Mouse (Mus musculus): ENCODE measurements around the gene Pik3r6.

Gene Pik3r6

GRCm38 (mm10) chr11:68487720-68488119 lies 15.1 kb upstream of the Pik3r6 start:
- DNase-seq (ENCODE audit: low spot score in 2 of 2) = no peak

DNA sequence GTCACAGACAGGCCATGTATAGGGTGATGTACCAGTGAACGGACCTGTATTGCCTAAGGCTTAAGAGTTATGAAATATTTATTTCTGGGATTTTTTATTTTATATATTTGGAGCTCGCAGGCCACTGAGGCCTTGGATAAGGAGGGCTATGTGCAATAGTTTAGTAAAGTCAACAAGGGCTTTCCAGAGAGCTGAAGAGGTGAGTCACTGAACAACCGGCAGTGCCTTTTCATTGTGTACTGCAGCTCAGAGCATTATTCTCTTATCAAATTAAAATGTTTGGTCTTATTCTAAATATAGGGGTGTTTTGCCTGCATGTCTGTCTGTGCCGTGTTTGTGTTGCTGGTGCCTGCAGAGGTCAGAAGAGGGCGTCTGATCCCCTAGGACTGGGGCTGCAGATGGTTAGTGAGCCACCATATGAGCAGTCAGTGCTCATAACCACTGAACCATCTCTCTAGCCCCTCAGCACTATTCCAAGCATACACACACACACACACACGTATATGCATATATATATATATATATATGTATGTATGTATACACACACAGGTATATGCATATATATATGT lies 14.5 kb upstream of the Pik3r6 start:
- DNase-seq (ENCODE audit: low spot score in 2 of 2) = no peak

- DNase-seq (ENCODE audit: low spot score in 2 of 2) = no peak
Observed at GRCm38 (mm10) chr11:68489236-68489635, 13.6 kb upstream of the Pik3r6 start.

DNA sequence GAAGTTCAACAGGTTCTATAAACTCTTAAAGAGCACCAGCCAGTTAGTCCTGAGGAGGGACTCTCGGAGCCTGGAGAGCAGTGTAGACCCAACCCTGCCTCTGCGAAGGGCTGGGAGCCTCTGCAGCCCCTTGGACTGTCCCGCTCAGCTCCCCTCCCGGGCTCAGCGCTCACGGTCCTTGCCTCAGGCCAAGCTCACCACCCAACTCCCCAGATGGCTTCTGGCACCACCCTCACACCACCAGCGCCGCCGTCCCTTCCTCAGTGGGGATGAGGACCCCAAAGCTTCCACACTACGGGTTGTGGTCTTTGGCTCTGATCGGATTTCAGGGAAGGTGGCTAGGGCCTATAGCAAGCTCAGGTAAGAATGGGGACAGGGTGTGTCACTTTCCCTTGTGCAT lies 10.2 kb upstream of the Pik3r6 start:
- no peak for DNase-seq (ENCODE audit: low spot score in 2 of 2)

DNA sequence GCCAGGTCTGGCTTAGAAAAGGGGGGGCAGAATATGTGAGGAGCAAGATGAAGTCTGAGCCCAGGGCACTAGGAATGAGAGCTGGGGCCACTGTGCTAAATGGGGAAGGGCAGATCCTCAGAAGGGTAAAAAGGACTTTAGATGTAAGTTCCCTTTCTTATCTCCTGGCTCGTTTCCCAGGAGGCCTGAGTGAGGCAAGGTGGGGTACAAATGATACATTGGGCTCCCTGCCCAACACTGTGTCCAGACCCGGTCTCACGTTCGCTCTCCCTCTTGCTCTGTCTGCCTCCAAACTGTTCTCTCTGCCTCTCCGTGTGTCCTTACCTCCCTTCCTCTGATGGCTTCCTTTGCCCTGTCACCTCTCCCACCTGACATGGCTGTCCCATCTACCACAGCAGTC lies 9.1 kb upstream of the Pik3r6 start:
- DNase-seq (ENCODE audit: low spot score in 2 of 2) = no peak

DNA sequence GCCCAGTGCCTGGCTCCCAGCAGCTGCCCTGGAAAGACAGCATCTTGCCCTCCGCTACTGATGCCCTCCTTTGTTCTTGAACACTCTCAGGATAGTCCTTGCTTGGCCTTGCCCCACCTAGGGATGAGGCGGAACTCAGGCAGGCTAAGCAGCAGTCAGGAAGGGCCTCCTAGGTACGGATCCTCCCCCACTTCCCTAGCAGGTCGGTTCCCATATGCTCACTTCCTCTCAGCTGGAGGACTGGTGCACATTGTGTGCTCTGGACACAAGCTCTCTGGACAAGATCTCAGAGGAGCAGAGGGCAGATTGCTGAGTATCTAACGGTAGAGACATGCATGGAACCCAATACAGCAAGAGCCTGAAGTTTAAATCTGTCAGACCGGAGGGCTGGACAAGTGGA lies 5.7 kb upstream of the Pik3r6 start:
- no peak for DNase-seq (ENCODE audit: low spot score in 2 of 2)

- DNase-seq (ENCODE audit: low spot score in 2 of 2) = no peak
Observed at GRCm38 (mm10) chr11:68498517-68498916, 4.3 kb upstream of the Pik3r6 start.

- no peak for DNase-seq (ENCODE audit: low spot score in 2 of 2)
Observed at GRCm38 (mm10) chr11:68498999-68499699, 3.7 kb upstream of the Pik3r6 start.

GRCm38 (mm10) chr11:68500949-68501350 lies 1.9 kb upstream of the Pik3r6 start:
- DNase-seq (ENCODE audit: low spot score in 2 of 2) = no peak

DNA sequence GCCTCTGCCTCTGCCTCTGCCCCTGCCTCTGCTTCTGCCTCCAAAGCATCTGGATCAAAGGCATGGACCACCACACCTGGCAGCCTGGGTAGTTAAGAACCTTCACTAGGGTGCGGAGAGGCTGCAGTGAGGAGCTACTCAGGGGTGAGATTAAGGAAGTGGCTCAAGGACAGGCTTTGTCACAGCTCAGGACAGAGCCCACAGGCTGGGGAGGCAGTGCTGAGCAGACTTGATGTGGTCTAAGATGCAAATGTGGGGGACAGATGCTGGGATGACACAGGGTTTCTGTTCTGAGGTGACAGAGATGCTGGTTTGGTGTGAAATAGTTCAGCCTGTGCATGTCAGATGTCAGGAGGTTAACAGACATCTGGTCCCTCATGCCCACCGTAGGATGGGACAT lies 411 bp upstream of the Pik3r6 start:
- DNase-seq (ENCODE audit: low spot score in 2 of 2) = no peak

- no peak for DNase-seq (ENCODE audit: low spot score in 2 of 2)
Observed at GRCm38 (mm10) chr11:68504913-68505312, 2.1 kb downstream of the Pik3r6 start.

GRCm38 (mm10) chr11:68507246-68507645 lies 4.4 kb downstream of the Pik3r6 start:
- DNase-seq (ENCODE audit: low spot score in 2 of 2) = no peak

DNA sequence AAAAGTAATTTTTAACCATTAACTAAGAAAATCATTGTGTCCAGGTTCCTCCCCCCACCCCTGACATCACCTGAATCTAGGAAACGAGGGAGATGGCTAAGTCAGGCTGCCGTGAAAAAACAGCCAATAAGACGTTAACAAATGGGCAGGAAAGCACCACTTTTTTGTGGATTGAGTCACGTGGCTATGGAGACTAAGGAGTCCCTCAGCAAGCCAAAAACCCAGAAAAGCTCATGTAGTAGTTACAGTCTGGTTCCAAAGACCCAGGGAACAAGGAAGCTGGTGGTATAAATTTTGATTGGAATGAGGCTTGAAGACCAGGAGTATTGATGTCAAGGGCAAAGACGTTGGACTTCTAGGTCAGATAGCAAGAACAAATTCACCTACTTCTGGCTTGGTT lies 5.8 kb downstream of the Pik3r6 start:
- DNase-seq (ENCODE audit: low spot score in 2 of 2) = no peak

- DNase-seq (ENCODE audit: low spot score in 2 of 2) = no peak
Observed at GRCm38 (mm10) chr11:68509194-68509593, 6.4 kb downstream of the Pik3r6 start.

DNA sequence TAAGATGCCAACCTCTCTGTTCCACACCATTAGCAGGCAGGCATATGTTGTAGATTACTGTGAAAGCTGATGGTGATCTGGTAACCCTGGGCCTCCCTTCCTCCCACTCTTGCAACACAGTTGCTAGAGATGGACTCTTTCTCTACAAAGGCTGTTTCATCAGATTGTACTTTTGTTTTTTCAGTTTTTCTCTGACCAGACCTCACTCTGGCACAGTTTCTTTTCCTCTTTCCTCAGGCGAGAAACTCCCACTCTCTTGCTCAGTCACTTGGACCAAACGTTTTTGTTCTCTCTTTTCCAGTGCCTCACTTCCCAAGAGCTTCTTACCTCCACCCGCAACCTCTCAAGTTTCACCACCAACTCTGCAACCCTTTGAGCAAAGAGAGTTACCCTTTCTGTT lies 11.2 kb downstream of the Pik3r6 start:
- no peak for DNase-seq (ENCODE audit: low spot score in 2 of 2)

DNA sequence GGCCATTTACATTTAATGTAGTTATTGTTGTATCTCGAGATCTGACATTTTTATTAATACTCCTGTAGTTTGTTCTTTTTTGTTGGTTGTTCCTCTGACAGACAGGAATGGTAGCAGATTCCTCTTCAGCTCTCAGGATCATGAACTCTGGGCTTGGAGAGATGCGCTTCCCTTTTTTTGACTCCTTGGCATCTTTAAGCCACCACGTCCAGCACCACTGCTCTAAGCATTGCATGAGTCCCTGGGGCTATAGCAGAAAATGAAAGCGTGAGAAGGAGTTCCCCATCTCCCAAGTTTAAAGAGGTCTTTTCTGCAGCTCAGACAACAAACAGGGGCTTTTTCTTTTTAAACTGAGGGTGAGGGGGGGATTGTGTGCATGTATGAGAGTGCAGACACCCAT lies 16.5 kb downstream of the Pik3r6 start:
- DNase-seq (ENCODE audit: low spot score in 2 of 2) = no peak

GRCm38 (mm10) chr11:68519815-68520214 lies 17.0 kb downstream of the Pik3r6 start:
- DNase-seq (ENCODE audit: low spot score in 2 of 2) = no peak

DNA sequence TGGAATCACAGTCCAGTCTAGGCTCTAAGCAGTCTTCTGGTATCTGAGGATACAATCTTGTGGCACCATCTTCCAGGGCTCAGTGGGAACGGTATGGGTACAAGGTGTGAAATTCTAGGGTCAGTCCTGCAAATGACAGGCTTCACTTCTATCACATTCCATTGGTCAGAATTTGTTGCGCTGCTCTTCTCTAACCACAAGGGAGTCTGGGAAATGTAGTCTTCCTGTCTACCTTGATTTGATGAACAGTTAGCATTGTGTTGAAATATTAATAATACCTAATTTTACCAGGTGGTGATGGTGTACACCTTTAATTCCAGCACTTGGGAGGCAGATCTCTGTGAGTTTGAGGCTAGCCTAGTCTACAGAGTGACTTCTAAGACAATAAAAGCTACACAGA lies 17.6 kb downstream of the Pik3r6 start:
- DNase-seq (ENCODE audit: low spot score in 2 of 2) = no peak

- DNase-seq (ENCODE audit: low spot score in 2 of 2) = no peak
Observed at GRCm38 (mm10) chr11:68521352-68521751, 18.5 kb downstream of the Pik3r6 start.

DNA sequence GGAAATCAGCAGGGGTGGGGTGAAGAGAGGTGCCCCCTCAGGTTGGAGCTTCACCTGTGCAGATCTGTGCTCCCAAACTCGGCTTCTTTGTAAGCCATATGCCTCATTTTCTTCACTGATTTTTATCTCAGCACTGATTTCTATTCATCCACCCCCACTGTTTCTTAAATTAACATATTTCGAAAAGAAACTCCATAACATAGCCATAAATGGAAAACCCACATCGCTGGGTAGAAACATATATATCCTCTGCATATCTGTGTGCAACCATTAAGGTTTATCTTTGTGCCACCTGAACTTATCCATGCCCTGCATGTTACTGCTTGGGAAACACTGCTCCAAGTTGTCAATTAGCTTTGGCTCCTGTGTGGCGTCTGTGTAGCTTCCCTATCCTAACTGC lies 23.6 kb downstream of the Pik3r6 start:
- DNase-seq (ENCODE audit: low spot score in 2 of 2) = no peak

- peak in 1 of 2 experiments; percentile 28 for DNase-seq (ENCODE audit: low spot score in 2 of 2)
Observed at GRCm38 (mm10) chr11:68531066-68531806, 28.4 kb downstream of the Pik3r6 start.

- DNase-seq (ENCODE audit: low spot score in 2 of 2) = no peak
Observed at GRCm38 (mm10) chr11:68531941-68532535, 29.2 kb downstream of the Pik3r6 start.

GRCm38 (mm10) chr11:68532773-68533172 lies 30.0 kb downstream of the Pik3r6 start:
- no peak for DNase-seq (ENCODE audit: low spot score in 2 of 2)

All from cerebellum, postnatal 4 days (tissue).